Mouse (Mus musculus) liver, adult 2 months (tissue): ENCODE data around the gene Krt13.

Experiments used
- CTCF ChIP-seq: fragments of 200-500 bp; IDR thresholded peaks from 2 replicates; pipeline ENCODE4 v1.5.1; 2011; ENCODE audit warnings: low read depth, low read length, control low read depth
- POLR2A ChIP-seq: fragments of 200-500 bp; IDR thresholded peaks from 2 replicates; pipeline ENCODE4 v1.6.1; 2011; ENCODE audit warnings: low read length, control low read depth; ENCODE audit not compliant: insufficient read depth; ENCODE audit errors: extremely low read depth

GRCm38 (mm10) chr11:100145858-100146560 lies 24.6 kb upstream of the Krt13 start:
- TF ChIP-seq POLR2A: no peak
- no peak for TF ChIP-seq CTCF
